Mouse (Mus musculus) CH12.LX (cell line): ENCODE results near the gene Timm13. TPM values are rescaled to one million over a fixed set of nuclear protein-coding genes. Genes with fewer than 3 reads are reported as not detected.

Experiments
- DNase-seq: peaks from one replicate; pipeline ENCODE4 v3.0.0-alpha.2; 2013; ENCODE audit errors: extremely low read depth
- H3K27ac ChIP-seq: 2 replicates; pipeline ENCODE4 v1.5.1; 2012; ENCODE audit warnings: low read depth, mild to moderate bottlenecking, control low read depth, moderate library complexity; ENCODE audit not compliant: insufficient read depth
- H3K27me3 ChIP-seq: replicated peaks from 2 replicates; pipeline ENCODE3; 2012; ENCODE audit warnings: inconsistent platforms
- H3K36me3 ChIP-seq, 2 experiments: replicated peaks in 1 of 2; 2 replicates each; pipeline versions ENCODE3 to v1.6.1; 2012; ENCODE audit warnings: inconsistent platforms in 1 of 2, low read length in 1 of 2, mild to moderate bottlenecking in 1 of 2, mixed read lengths in 1 of 2, moderate library complexity in 1 of 2; ENCODE audit not compliant: control insufficient read depth in 1 of 2, insufficient read depth in 1 of 2
- H3K4me1 ChIP-seq, 2 experiments: 2 replicates each; pipeline ENCODE4 v1.6.1; 2012; ENCODE audit warnings: inconsistent platforms in 1 of 2, moderate library complexity in 1 of 2; ENCODE audit not compliant: insufficient read depth in 2 of 2, control insufficient read depth in 1 of 2
- H3K4me2 ChIP-seq: 2 replicates; pipeline ENCODE4 v1.6.1; 2012; ENCODE audit warnings: low read depth, mild to moderate bottlenecking, control low read depth; ENCODE audit not compliant: poor library complexity, insufficient read depth, severe bottlenecking
- H3K4me3 ChIP-seq, 3 experiments: fragments of 150-350 bp in 1 of 3; sonication (generic) in 1 of 3; replicated peaks in 1 of 3; 2 replicates each; pipeline versions ENCODE3 to v1.5.1; 2011 to 2012; ENCODE audit warnings: low read depth in 2 of 3, low read length in 2 of 3, mild to moderate bottlenecking in 2 of 3, moderate library complexity in 2 of 3, control low read depth in 1 of 3, improper control_type of control experiment in 1 of 3, inconsistent platforms in 1 of 3, mixed read lengths in 1 of 3; ENCODE audit not compliant: poor library complexity in 1 of 3
- H3K79me2 ChIP-seq: replicated peaks from 2 replicates; pipeline ENCODE4 v1.6.1; 2012; ENCODE audit warnings: mild to moderate bottlenecking, moderate library complexity; ENCODE audit not compliant: control insufficient read depth, poor library complexity, insufficient read depth, severe bottlenecking; ENCODE audit errors: extremely low read depth
- H3K9ac ChIP-seq: 2 replicates; pipeline ENCODE4 v1.6.1; 2012; ENCODE audit warnings: low read depth, mild to moderate bottlenecking, control low read depth, moderate library complexity; ENCODE audit not compliant: insufficient read depth
- H3K9me3 ChIP-seq: replicated peaks from 2 replicates; pipeline ENCODE3; 2012; ENCODE audit warnings: low read length, inconsistent platforms, mixed read lengths
- BHLHE40 ChIP-seq: IDR thresholded peaks from 2 replicates; pipeline ENCODE4 v1.6.1; 2011; ENCODE audit warnings: mild to moderate bottlenecking, low read depth, low read length, improper control_type of control experiment
- CTCF ChIP-seq, 2 experiments: IDR thresholded peaks in 1 of 2; conservative IDR thresholded peaks in 1 of 2; 2 replicates each; pipeline ENCODE4 v1.5.1; 2011 to 2012; ENCODE audit warnings: low read depth in 2 of 2, low read length in 2 of 2, improper control_type of control experiment in 1 of 2, inconsistent platforms in 1 of 2, mild to moderate bottlenecking in 1 of 2, moderate library complexity in 1 of 2
- E2F4 ChIP-seq: IDR thresholded peaks from 2 replicates; pipeline ENCODE4 v1.6.1; 2011; ENCODE audit warnings: low read depth, low read length, improper control_type of control experiment; ENCODE audit not compliant: insufficient replicate concordance
- EP300 ChIP-seq: IDR thresholded peaks from 2 replicates; pipeline ENCODE4 v1.6.1; 2011; ENCODE audit warnings: low read length, improper control_type of control experiment
- ETS1 ChIP-seq: conservative IDR thresholded peaks from 2 replicates; pipeline ENCODE4 v1.6.1; 2012; ENCODE audit warnings: low read depth, mild to moderate bottlenecking, inconsistent platforms, low read length, improper control_type of control experiment, moderate library complexity
- GABPA ChIP-seq: IDR thresholded peaks from 2 replicates; pipeline ENCODE4 v1.6.1; 2012; ENCODE audit warnings: low read depth, low read length, improper control_type of control experiment, inconsistent platforms; ENCODE audit not compliant: insufficient replicate concordance
- HCFC1 ChIP-seq: IDR thresholded peaks from 2 replicates; pipeline ENCODE4 v1.6.1; 2012; ENCODE audit warnings: low read depth, mild to moderate bottlenecking, inconsistent platforms, low read length, improper control_type of control experiment
- JUN ChIP-seq: IDR thresholded peaks from 2 replicates; pipeline ENCODE4 v1.6.1; 2011; ENCODE audit warnings: low read depth, mild to moderate bottlenecking, low read length, improper control_type of control experiment, moderate library complexity; ENCODE audit not compliant: insufficient read depth
- JUND ChIP-seq: conservative IDR thresholded peaks from 2 replicates; pipeline ENCODE4 v1.6.1; 2011; ENCODE audit warnings: low read depth, low read length, improper control_type of control experiment
- MAFK ChIP-seq: IDR thresholded peaks from 2 replicates; pipeline ENCODE4 v1.6.1; 2011; ENCODE audit warnings: low read length, improper control_type of control experiment; ENCODE audit not compliant: insufficient replicate concordance
- MAX ChIP-seq: IDR thresholded peaks from 2 replicates; pipeline ENCODE4 v1.6.1; 2011; ENCODE audit warnings: low read length, improper control_type of control experiment
- MAZ ChIP-seq: IDR thresholded peaks from 2 replicates; pipeline ENCODE4 v1.6.1; 2012; ENCODE audit warnings: low read depth, mild to moderate bottlenecking, inconsistent platforms, low read length, improper control_type of control experiment, moderate library complexity
- MXI1 ChIP-seq: IDR thresholded peaks from 2 replicates; pipeline ENCODE4 v1.6.1; 2011; ENCODE audit warnings: mild to moderate bottlenecking, low read depth, low read length, improper control_type of control experiment
- MYC ChIP-seq: IDR thresholded peaks from 2 replicates; pipeline ENCODE4 v1.6.1; 2011; ENCODE audit warnings: low read depth, mild to moderate bottlenecking, improper control_type of control experiment, low read length
- NELFE ChIP-seq: IDR thresholded peaks from 2 replicates; pipeline ENCODE4 v1.6.1; 2011; ENCODE audit warnings: low read depth, low read length, improper control_type of control experiment
- NRF1 ChIP-seq: IDR thresholded peaks from 2 replicates; pipeline ENCODE4 v1.6.1; 2014; ENCODE audit warnings: low read depth, mild to moderate bottlenecking, inconsistent platforms, low read length, improper control_type of control experiment, moderate library complexity
- PAX5 ChIP-seq: IDR thresholded peaks from 2 replicates; pipeline ENCODE4 v1.6.1; 2012; ENCODE audit warnings: low read length, inconsistent platforms, mixed read lengths
- POLR2A ChIP-seq: IDR thresholded peaks from 2 replicates; pipeline ENCODE4 v1.6.1; 2011; ENCODE audit warnings: low read depth, mild to moderate bottlenecking, improper control_type of control experiment, low read length
- POLR2AphosphoS2 ChIP-seq: IDR thresholded peaks from 2 replicates; pipeline ENCODE4 v1.6.1; 2011; ENCODE audit warnings: low read depth, low read length, improper control_type of control experiment
- RAD21 ChIP-seq: IDR thresholded peaks from 2 replicates; pipeline ENCODE4 v1.6.1; 2011; ENCODE audit warnings: low read depth, mild to moderate bottlenecking, low read length, improper control_type of control experiment, moderate library complexity
- RCOR1 ChIP-seq: conservative IDR thresholded peaks from 2 replicates; pipeline ENCODE4 v1.6.1; 2012; ENCODE audit warnings: low read depth, mild to moderate bottlenecking, inconsistent platforms, low read length, improper control_type of control experiment
- SIN3A ChIP-seq: IDR thresholded peaks from 2 replicates; pipeline ENCODE4 v1.6.1; 2012; ENCODE audit warnings: low read length, improper control_type of control experiment, inconsistent platforms
- SMC3 ChIP-seq: IDR thresholded peaks from 2 replicates; pipeline ENCODE4 v1.6.1; 2011; ENCODE audit warnings: low read depth, low read length, improper control_type of control experiment
- USF1 ChIP-seq: IDR thresholded peaks from 2 replicates; pipeline ENCODE4 v1.6.1; 2014; ENCODE audit warnings: low read depth, mild to moderate bottlenecking, inconsistent platforms, low read length, improper control_type of control experiment
- USF2 ChIP-seq: conservative IDR thresholded peaks from 2 replicates; pipeline ENCODE4 v1.6.1; 2011; ENCODE audit warnings: low read depth, low read length, improper control_type of control experiment
- ZC3H11A ChIP-seq: IDR thresholded peaks from 2 replicates; pipeline ENCODE4 v1.6.1; 2012; ENCODE audit warnings: low read depth, mild to moderate bottlenecking, inconsistent platforms, low read length, improper control_type of control experiment
- ZNF384 ChIP-seq: IDR thresholded peaks from 2 replicates; pipeline ENCODE4 v1.6.1; 2012; ENCODE audit warnings: low read depth, low read length, improper control_type of control experiment, inconsistent platforms
- dilution Hi-C: fragments of 300-500 bp; cut with MboI; formaldehyde crosslinking; loops from 2 replicates; pipeline ENCODE4 v1.14.3; 2020; ENCODE audit warnings: low sequenced_read_pairs; ENCODE audit not compliant: extremely low pct_unique_long_range_greater_than_20kb, extremely low pct_ligation_motif_present
- in situ Hi-C: fragments of 300-500 bp; cut with MboI; formaldehyde crosslinking; loops from 3 replicates; pipeline ENCODE4 v1.14.3; 2019; ENCODE audit warnings: low sequenced_read_pairs, low pct_ligation_motif_present, low pct_unique_long_range_greater_than_20kb, mixed read lengths
- polyA plus RNA-seq: library from polyadenylated mRNA; unstranded; fragments of >175 nt; gene quantifications from 2 replicates; pipeline ENCODE4 v1.2.1, GENCODE M21; 2012; ENCODE audit warnings: low read depth; ENCODE audit not compliant: insufficient read length
- total RNA-seq, 2 experiments: library from RNA; depleted of rRNA; stranded (reverse); fragments of 300-350 nt in 1 of 2; fragments of >200 nt in 1 of 2; gene quantifications; 2 replicates each; pipeline ENCODE4 v1.2.3; 2012 to 2014

Timm13 gene
- total and polyA plus RNA-seq, 3 experiments: 137 to 292 (median 279) TPM

DNA sequence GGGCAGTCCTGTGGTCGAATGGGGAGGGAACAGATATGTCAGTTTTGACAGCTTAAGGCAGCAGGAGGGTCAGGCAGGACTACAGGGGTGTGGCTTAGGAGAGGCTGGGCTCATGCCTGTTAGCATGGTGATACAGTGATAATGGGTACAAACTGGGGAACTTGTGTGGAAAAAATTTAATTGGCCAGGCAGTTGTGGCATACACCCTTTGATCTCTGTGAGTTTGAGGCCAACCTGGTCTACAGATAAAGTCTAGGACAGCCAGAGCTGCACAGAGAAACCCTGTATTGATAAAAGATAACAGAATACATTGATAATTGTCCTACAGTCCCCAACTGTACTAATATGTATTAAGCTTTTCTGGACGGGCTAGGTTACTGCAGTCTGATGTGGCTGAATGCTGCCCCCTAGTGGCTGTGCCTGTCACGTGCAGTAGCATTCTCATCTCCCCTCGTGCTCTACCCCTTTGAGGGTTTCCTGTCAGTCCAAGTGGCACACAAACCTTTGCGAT lies 20.6 kb downstream of the Timm13 start:
- Histone ChIP-seq H3K9ac (no peak overlapping the region), H3K79me2 (no peaks in the 10 kb centered on the region), H3K4me2 (no peak overlapping the region), H3K27ac (no peak overlapping the region), H3K9me3 (no peaks in the 10 kb centered on the region), H3K4me1 (peaks cover 6% of the 10 kb centered on the region in 2 experiments), H3K4me3 (no peak overlapping the region), H3K27me3 (peaks cover 37% of the 10 kb centered on the region)
- DNase-seq: peak; percentile 76
- in situ Hi-C loops (no loop called here), dilution Hi-C loops (no loop called here)
- TF ChIP-seq CTCF (conservative IDR thresholded peaks at IDR 0.05 in 1 of 2, IDR thresholded peaks at IDR 0.05 in 1 of 2; ENCODE audit: low read depth in 2 of 2, low read length in 2 of 2): peak; percentile 94 to 97
- peak; percentile 45 for TF ChIP-seq USF1
- TF ChIP-seq MXI1: no peak
- no peak for TF ChIP-seq RCOR1
- no peak for TF ChIP-seq JUND
- TF ChIP-seq NELFE: 0 out of 2 replicates have a peak, but pooled peaks have one; percentile 19
- no peak for TF ChIP-seq JUN
- peak; percentile 87 for TF ChIP-seq BHLHE40
- TF ChIP-seq MYC: peak; percentile 92
- peak; percentile 94 for TF ChIP-seq MAX
- TF ChIP-seq SMC3: peak; percentile 75
- no peak for TF ChIP-seq SIN3A
- TF ChIP-seq USF2: 0 out of 2 replicates have a peak, but pooled peaks have one; percentile 29
- no peak for TF ChIP-seq PAX5
- peak; percentile 13; the same call in 1 of the 2 replicates for TF ChIP-seq ZC3H11A
- TF ChIP-seq NRF1: no peak
- TF ChIP-seq RAD21: peak; percentile 82
- TF ChIP-seq HCFC1: no peak
- TF ChIP-seq MAFK: no peak
- no peak for TF ChIP-seq POLR2A
- TF ChIP-seq, all 38 proteins: peak for 10
- no peaks in the 10 kb centered on the region for H3K36me3 ChIP-seq

DNA sequence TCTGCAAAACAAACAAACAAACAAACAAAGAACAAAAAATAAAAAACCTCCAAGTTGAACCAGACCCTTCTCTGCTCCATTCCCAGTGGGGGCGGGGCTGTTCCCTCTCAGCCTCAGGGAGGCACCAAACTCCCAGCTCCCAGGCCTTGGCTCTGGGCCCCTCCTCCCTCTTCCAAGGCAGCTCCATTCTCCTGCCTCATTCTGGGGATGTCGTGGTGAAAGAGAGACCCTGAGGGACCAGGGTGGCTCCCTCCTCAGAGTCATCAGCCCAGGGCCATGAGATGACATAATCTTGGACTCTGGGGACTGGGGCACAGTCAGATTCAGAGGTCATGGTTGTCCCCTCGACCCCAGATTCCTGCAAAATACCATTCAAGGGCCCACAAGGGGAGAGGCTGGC lies 24.2 kb downstream of the Timm13 start:
- DNase-seq: no peak

More for the DNA sequence above, 24.2 kb downstream of the Timm13 start:
- H3K9ac ChIP-seq: no peak overlapping the region
- no peaks in the 10 kb centered on the region for H3K36me3 ChIP-seq
- no peak overlapping the region for H3K4me2 ChIP-seq
- H3K27ac ChIP-seq: no peak overlapping the region
- H3K4me3 ChIP-seq: no peak overlapping the region
- peaks cover 10% of the 10 kb centered on the region in 2 experiments for H3K4me1 ChIP-seq
- TF ChIP-seq MAZ (no peak), GABPA (no peak), USF1 (no peak), SIN3A (no peak), PAX5 (no peak), E2F4 (no peak), ZNF384 (no peak), SMC3 (no peak), MAX (no peak), POLR2AphosphoS2 (no peak), HCFC1 (no peak), EP300 (no peak), MAFK (no peak), ZC3H11A (no peak), ETS1 (no peak)
- peaks cover 26% of the 10 kb centered on the region for H3K27me3 ChIP-seq
- no peaks in the 10 kb centered on the region for H3K79me2 ChIP-seq
- H3K9me3 ChIP-seq: no peaks in the 10 kb centered on the region
- in situ Hi-C loops (loop anchor here (5.0 kb wide), 1 partner anchor 129 kb away; no protein-coding TSS in a partner anchor), dilution Hi-C loops (no loop called here)
